Mouse (Mus musculus): Measurements from ENCODE around the gene Pfdn6. TPM values are rescaled to one million over a fixed set of nuclear protein-coding genes. Genes with fewer than 3 reads are reported as not detected.
A peak's percentile ranks its signal among the peaks of the same experiment; 100 is the strongest.

The Pfdn6 gene
- total and polyA plus RNA-seq, 3 experiments = 28.0 to 81.0 (median 77.7) TPM

GRCm38 (mm10) chr17:33929371-33930279, 10.5 kb downstream of the Pfdn6 start, which contains the start of gene Rgl2:
Gene Rgl2 (plus strand): TSS chr17:33929543.
- H3K79me2 ChIP-seq (replicated peaks; ENCODE audit: control insufficient read depth, insufficient read depth, low read length) = peaks cover 3% of the 10 kb centered on the region; the same call in 1 of the 2 replicates
- DNase-seq = peak; percentile 92 to 97
- under 1% methylated on average over 80 of the region's 80 CpGs for WGBS

GRCm38 (mm10) chr17:33928251-33928947, 11.7 kb downstream of the Pfdn6 start:
- no peak for DNase-seq
- H3K4me3 ChIP-seq = peak overlapping the region; percentile 75
- peak overlapping the region; percentile 82; the same call in 1 of the 2 replicates for H3K9ac ChIP-seq (ENCODE audit: low read depth, low read length)
- no peaks in the 10 kb centered on the region for H3K27me3 ChIP-seq (ENCODE audit: control insufficient read depth, insufficient read depth, low read length)
- WGBS = 50% methylated on average over 21 of the region's 21 CpGs
- peaks cover 4% of the 10 kb centered on the region; the same call in 1 of the 2 replicates for H3K4me1 ChIP-seq (ENCODE audit: control insufficient read depth, insufficient read depth, low read length)
- TF ChIP-seq POLR2A (IDR thresholded peaks at IDR 0.05; ENCODE audit: insufficient read depth, low read depth, low read length) (no peak), EP300 (IDR thresholded peaks at IDR 0.05; ENCODE audit: insufficient read depth, low read depth, low read length) (no peak), CTCF (IDR thresholded peaks at IDR 0.05) (no peak)
- peaks cover 3% of the 10 kb centered on the region; the same call in 1 of the 2 replicates for H3K79me2 ChIP-seq (replicated peaks; ENCODE audit: control insufficient read depth, insufficient read depth, low read length)
- intact Hi-C loops (cut with DNase I) = loop anchor here (10.0 kb wide), 1 partner anchor 666 kb away; the partner anchor contains the start of genes Ager and Pbx2
- no peaks in the 10 kb centered on the region; the same call in 1 of the 2 replicates for H3K36me3 ChIP-seq (ENCODE audit: control insufficient read depth, insufficient read depth, low read length)
- H3K27ac ChIP-seq = peak overlapping the region; percentile 99

More at GRCm38 (mm10) chr17:33929371-33930279, 10.5 kb downstream of the Pfdn6 start, which contains the start of gene Rgl2:
- H3K27ac ChIP-seq = peak within 1 kb of the TSS; percentile 99
- H3K36me3 ChIP-seq (ENCODE audit: control insufficient read depth, insufficient read depth, low read length) = no peaks in the 10 kb centered on the region; the same call in 1 of the 2 replicates
- H3K27me3 ChIP-seq (ENCODE audit: control insufficient read depth, insufficient read depth, low read length) = no peaks in the 10 kb centered on the region
- intact Hi-C loops (cut with DNase I) = loop anchor here (1.0 to 10.0 kb wide), 3 partner anchors 9 to 665 kb away; partner anchors contain the start of genes Ager, Pbx2, Pfdn6 and Wdr46
- peak; percentile 56 for TF ChIP-seq CTCF (IDR thresholded peaks at IDR 0.05)
- TF ChIP-seq EP300 (IDR thresholded peaks at IDR 0.05; ENCODE audit: insufficient read depth, low read depth, low read length) = no peak
- TF ChIP-seq POLR2A (IDR thresholded peaks at IDR 0.05; ENCODE audit: insufficient read depth, low read depth, low read length) = peak; percentile 73; the same call in 1 of the 2 replicates
- peak within 1 kb of the TSS; percentile 87 for H3K9ac ChIP-seq (ENCODE audit: low read depth, low read length)
- H3K4me1 ChIP-seq (ENCODE audit: control insufficient read depth, insufficient read depth, low read length) = peaks cover 4% of the 10 kb centered on the region; the same call in 1 of the 2 replicates
- peak within 1 kb of the TSS; percentile 75 for H3K4me3 ChIP-seq

GRCm38 (mm10) chr17:33926207-33926932, 13.8 kb downstream of the Pfdn6 start:
- peaks cover 3% of the 10 kb centered on the region; the same call in 1 of the 2 replicates for H3K79me2 ChIP-seq (replicated peaks; ENCODE audit: control insufficient read depth, insufficient read depth, low read length)
- intact Hi-C loops (cut with DNase I) = loop anchor here (10.0 kb wide), 1 partner anchor 668 kb away; the partner anchor contains the start of genes Ager and Pbx2
- no peaks in the 10 kb centered on the region for H3K27me3 ChIP-seq (ENCODE audit: control insufficient read depth, insufficient read depth, low read length)
- WGBS = 76% methylated on average over 17 of the region's 17 CpGs
- no peak for DNase-seq
- no peak for TF ChIP-seq EP300 (IDR thresholded peaks at IDR 0.05; ENCODE audit: insufficient read depth, low read depth, low read length)
- TF ChIP-seq POLR2A (IDR thresholded peaks at IDR 0.05; ENCODE audit: insufficient read depth, low read depth, low read length) = no peak
- peak; percentile 50 for TF ChIP-seq CTCF (IDR thresholded peaks at IDR 0.05)
- H3K4me3 ChIP-seq = no peak overlapping the region
- no peak overlapping the region for H3K9ac ChIP-seq (ENCODE audit: low read depth, low read length)
- no peak overlapping the region for H3K27ac ChIP-seq
- no peaks in the 10 kb centered on the region; the same call in 1 of the 2 replicates for H3K36me3 ChIP-seq (ENCODE audit: control insufficient read depth, insufficient read depth, low read length)
- peaks cover 4% of the 10 kb centered on the region; the same call in 1 of the 2 replicates for H3K4me1 ChIP-seq (ENCODE audit: control insufficient read depth, insufficient read depth, low read length)

GRCm38 (mm10) chr17:33925406-33926116, 14.6 kb downstream of the Pfdn6 start:
- Histone ChIP-seq H3K27me3 (ENCODE audit: control insufficient read depth, insufficient read depth, low read length) (no peaks in the 10 kb centered on the region), H3K4me3 (no peak overlapping the region), H3K79me2 (replicated peaks; ENCODE audit: control insufficient read depth, insufficient read depth, low read length) (peaks cover 3% of the 10 kb centered on the region; the same call in 1 of the 2 replicates), H3K9ac (ENCODE audit: low read depth, low read length) (no peak overlapping the region), H3K27ac (no peak overlapping the region), H3K36me3 (ENCODE audit: control insufficient read depth, insufficient read depth, low read length) (no peaks in the 10 kb centered on the region; the same call in 1 of the 2 replicates), H3K4me1 (ENCODE audit: control insufficient read depth, insufficient read depth, low read length) (peaks cover 4% of the 10 kb centered on the region; the same call in 1 of the 2 replicates)
- TF ChIP-seq CTCF (IDR thresholded peaks at IDR 0.05) = 0 out of 2 replicates have a peak, but pooled peaks have one; percentile 10
- TF ChIP-seq EP300 (IDR thresholded peaks at IDR 0.05; ENCODE audit: insufficient read depth, low read depth, low read length) = no peak
- 84% methylated on average over 21 of the region's 21 CpGs for WGBS
- no peak for DNase-seq
- intact Hi-C loops (cut with DNase I) = loop anchor here (10.0 kb wide), 1 partner anchor 669 kb away; the partner anchor contains the start of genes Ager and Pbx2
